Mouse (Mus musculus) forelimb bud, embryonic 11.5 days (tissue): ENCODE measurements around the gene Clec2g.
A peak's percentile ranks its signal among the peaks of the same experiment; 100 is the strongest.
"Not testable (repeated sequence)": the region's sequence is repeated elsewhere in the genome, so short reads cannot be mapped to it uniquely, and the experiment has no call there.

Source experiments
- DNase-seq: peaks from one replicate; pipeline ENCODE4 v3.0.0-alpha.2; 2012; ENCODE audit warnings: low read depth, low spot score

The Clec2g gene

DNA sequence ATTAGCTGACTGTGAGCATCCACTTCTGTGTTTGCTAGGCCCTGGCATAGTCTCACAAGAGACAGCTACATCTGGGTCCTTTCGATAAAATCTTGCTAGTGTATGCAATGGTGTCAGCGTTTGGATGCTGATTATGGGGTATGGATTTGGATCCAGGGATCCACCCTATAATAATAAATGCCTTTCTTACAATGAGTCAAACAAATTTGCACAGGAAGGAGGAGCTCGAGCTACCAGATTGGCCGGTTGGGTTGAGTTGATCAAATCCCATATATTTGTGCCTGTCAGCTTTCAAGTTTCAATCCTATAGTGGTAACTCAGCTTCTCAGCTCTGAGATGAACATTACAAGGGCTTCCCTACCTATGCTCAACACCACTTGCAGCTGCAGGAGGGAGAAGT, at the start of gene Clec2g:
TSS of gene Clec2g (plus strand) at position 301 of the 400 bp plus-strand sequence.
- not testable (repeated sequence) for DNase-seq

DNA sequence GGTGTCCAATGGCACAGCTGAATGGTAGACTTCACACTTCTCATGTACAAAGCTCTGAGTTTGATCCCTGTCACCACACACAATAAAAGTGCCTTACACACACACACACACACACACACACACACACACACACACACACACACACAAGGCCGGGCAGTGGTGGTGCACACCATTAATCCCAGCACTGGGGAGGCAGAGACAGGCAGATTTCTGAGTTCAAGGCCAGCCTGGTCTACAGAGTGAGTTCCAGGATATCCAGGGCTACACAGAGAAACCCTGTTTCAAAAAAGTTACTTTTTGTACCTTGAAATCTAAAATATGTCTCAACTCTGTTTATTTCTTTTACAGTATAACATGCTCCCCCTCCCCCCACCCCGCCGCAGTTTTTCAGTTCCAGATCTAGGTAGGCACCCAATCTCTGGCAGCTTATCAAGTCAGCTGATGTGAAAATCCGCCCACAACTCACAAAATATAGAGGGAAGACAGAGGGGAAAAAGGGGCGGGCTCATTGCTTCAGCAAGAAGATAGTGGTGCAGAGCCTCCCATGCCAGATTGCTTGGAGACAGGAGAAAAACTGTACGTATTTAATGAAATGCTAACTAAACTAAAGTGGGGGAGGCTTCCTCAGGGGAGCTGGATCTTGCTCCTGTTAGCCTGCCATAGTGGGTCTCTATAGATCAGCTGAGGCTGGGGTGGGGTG, 46.9 kb upstream of the Clec2g start, which contains the start of gene Clec2i:
TSS of gene Clec2i (plus strand) at position 498 of the 700 bp plus-strand sequence.
- DNase-seq, result not testable (repeated sequence)

DNA sequence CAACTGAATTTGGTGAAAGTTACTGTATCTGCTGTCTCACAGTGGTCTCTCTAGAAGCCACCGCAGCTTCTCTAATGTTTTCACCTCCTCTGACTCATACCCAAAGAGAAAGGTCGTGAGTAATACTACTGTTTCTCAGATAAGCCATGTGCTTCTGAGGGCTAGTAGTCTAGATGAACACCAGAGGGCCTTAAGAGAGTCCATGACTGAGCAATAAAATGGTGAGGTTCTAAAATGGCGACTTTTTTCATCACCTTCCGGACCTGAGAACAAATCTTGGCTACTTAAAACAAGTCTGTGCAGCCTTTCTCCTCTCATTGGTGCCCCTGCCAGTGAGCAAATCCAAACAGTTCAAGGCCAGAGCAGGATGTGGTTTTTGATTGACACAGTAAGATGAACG, 45.3 kb upstream of the Clec2g start:
- no peak for DNase-seq

DNA sequence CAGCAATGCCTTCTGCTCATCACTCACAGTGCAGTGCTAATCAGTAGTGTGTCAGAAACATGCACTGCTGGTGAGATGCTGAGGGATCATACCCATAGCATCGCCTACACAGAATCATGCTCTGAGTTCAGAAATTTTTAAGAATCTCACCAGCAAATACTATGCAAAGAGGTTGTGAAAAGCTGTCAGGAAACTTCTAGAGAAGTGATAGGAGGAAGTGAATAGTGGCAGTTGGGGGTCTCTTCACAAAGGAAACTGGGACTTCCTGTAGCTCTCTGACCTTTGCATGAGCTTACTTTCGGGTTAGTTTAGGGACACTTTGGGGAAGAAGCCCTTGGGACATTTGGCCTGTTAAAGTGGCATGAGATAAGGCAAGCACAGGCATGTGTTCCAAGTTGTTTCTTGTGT, 43.2 kb upstream of the Clec2g start, which contains the start of gene BC035044:
TSS of gene BC035044 (minus strand) at position 179 of the 408 bp plus-strand sequence.
- no peak for DNase-seq

DNA sequence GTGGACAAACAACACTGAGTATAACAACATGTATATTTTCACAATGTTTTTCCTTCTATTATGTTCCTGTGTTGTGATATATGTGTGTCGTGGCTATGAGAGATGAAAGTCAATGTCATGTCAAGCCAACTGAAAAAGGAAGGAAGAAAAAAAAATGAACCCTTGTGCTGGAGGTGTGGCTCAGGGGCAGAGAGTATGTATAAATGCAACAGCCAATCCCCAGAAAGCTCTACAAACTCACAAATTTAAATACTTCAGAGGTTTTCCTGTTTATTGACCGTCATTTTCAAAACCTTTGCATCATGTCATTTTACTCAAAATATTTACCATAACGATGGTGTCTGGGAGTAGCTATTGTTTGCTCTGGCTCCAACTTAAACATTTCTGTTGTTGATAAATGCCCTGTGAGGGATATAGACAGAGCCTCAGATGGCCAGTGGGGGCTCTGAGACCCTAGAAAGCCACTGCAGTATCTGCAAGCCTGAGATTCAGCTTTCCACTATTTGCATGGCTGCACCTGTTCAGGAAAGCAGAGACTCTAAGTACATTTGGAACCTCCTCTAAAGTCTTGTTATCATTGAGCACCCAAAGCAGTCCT, 38.7 kb upstream of the Clec2g start:
- no peak for DNase-seq

DNA sequence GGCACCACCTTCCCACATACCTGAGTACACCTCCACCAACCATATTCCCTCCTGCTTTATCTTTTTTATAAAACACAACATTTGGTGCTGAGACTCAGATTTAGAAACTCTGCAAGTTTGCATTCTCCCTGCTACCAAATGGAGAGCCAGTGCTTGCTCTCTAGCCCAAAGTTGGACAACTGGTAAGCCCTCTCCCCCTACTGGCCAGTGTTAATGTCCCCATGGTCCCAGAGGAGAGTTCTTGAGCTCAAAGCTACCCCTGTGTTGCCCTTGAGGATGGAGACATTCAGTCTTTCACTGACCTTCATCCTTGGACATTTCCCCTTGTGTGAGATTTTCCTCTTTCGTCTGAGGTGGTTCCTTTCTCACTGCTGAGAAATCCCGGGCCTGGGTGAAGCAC, 34.1 kb upstream of the Clec2g start:
- no peak for DNase-seq

DNA sequence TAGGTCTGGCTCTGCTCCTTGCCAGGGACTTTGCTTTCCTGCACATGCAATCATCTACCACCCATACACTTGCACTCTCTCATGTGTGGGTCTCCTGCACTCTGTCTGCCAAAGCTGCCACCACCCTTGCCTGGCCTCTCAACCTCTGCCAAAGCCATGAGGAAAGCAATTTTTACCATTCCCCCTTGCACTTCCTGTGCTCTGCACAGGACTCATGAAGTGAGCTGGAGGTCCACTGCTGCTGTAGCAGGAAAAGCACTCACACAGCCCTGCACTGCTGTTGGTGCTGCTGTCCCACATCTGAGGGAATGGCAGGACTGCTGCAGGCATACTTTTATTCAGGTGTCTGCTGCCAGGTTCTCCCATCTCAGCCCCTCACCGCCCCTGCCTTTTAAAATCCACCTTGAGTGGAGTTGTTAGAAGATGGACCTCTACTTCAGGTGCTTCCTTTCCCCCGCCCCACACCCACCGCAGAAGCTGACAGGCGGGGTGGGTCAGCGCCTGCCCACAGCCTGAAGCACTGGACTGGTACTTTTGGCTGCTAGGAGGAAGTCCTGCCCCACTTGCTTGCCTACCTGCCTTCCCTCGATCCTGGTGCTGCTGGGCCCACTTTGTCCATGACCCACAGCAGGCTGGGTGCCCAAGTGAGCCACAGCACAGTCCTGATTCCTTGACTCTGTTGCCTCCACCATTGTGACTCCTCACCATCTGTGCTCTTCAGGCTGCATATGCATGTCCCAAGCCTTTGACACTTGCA, 33.2 kb upstream of the Clec2g start:
- DNase-seq, result not testable (repeated sequence)

DNA sequence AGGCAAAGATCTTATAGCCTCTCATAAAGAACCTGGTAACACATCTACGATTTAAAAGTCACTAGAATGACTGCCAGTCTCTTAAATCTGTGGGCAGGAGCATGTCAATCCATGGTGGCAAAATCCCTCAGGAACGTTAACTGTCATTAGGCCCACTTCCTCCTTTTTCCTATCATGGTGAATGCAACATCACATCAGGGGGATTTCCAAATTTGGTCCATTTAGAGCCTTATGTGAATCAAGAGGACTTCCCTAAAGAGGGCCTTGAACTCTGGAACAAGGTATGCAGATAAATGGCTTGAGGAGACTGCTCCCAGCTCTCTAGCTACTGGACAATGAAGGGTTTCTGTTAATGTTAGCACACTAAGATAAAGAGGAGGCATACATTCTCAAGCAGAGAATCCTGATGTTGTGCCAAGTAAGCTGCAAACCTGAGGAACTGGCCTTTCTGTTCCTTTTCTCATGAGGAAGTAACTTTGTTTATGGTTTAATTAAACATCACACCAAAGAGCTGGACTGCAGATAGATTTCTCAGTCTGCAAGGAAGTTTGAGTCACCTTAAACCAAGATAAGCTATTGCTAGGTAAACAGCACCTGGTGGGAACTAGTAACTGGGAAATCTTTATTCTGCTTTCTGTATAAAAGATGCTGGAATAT, 20.5 kb upstream of the Clec2g start:
- DNase-seq, result no peak

DNA sequence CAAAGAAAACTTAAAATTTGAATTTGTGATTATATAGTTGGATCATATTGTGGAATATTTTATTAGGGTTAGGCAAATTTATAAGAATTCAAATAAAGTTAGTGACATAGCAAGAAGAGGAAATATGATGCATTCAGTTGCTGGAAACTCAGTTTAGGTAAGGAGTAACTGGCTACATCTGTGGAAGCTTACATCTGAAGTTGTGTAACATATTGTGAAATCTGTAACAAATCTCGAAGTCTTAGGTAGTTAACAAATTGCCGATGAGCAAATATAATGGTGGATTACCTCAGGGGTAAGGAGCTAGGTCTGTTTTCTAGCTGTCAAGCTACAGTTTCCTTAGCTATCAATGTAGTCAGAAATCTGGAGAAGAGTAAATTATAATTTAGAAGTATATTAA, 16.9 kb upstream of the Clec2g start:
- DNase-seq, result no peak

DNA sequence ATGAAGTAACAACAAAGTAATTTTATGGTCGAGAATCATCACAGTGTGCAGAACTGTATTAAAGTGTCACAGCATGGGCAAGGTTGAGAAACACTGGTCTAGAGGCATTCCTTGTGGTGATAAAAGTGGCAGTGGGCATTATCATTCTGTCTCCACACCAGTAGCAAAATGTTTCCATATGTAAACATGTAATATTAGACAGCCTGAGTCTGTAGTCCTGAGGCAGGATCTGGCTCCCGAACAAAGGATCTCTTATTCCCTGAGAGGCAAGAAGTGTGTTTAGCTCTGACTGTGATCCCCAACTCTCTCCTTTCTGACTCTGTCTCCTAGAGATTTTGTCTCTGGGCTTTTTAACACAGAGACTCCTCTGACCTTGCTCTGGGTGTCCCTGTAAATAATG, 1.1 kb upstream of the Clec2g start:
- DNase-seq, result peak; percentile 25

DNA sequence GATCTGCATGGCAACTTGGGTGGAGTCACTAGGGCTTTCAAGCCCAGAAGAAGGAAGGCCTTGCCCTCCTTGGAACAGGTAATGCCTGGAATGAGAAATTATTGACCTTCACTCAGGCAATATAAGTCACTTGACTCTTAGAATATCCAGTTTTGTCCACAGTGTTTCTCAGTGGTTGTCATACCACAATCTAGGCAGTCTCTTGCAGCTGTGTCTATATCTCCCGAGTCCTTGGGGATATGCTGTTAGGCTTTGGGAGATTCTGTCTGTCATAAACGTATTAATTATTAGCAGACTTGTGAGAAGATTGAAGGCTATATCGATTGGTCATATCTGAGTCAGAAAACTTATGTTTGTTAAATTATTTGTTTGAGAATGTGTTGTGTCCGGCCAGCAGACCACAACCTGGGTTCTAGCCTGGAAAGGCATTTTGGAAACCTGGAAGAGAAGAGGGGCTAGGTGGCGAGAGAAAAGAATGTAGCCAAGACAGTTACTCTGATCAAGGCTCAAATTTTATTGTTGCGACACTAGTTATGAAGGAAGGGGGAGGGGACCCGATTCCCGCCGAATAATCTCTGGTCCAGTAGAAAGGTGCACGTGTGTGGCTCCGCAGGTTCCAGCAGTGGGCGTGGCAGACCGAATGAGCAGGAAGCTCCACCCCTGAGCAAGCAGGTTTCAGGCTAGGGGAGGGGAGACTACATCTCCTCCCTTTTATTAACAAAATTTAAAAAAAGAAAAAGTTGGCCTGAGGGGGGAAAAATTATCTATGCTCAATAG, 1.9 kb downstream of the Clec2g start:
- DNase-seq, result not testable (repeated sequence)

DNA sequence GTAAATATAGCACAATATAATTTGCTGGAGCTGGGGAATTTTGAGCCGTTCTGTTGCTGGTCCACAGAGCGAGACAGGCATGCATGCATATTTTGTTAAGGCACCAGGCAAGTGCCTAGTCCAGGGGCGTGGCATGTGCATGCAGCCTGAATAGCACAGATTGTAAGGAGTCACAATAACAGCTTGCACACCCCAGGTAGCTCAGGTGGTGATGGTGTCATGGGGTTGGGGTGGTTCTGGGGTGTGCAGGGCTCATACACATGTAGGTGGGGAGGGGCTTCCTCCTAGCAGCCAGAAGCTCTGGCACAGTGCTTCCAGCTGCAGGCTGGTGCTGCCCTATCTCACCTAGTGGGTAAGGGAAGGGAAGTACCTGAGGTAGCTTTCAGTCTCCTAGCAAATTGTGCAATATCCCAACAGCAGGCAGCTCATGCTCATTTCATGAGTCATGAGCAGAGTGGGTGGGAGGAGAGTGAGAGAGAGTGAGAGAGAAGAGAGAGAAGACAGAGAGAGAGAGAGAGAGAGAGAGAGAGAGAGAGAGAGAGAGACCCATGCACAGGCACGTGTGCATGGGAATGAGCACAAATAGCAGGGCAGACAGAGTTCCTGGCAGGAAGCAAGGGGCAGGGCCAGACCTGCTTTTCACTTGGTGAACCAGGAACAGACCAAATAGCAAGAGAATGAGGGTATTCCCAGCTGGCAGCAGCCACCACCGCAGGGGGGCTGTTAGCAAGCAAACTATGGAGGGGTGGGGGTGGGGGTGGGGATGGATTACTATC, 7.7 kb downstream of the Clec2g start:
- DNase-seq, result no peak

DNA sequence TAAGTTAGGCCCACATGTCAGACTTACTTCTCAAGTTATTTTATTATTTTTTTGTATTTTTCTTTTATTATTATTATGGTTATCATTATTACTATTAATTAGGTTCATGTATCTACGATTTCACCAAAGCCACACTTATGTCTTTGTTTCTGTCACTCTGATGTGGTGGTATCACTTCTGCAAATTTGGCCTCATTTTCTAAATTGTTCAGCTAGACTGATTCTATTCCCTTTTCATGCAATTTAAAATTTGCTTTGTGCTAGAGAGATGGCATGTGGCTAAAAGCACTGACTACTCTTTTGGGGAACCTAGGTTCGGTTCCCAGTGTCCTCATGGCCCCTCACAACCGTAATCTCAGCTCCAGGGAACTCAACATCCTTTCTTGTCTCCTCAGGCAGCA, 11.4 kb downstream of the Clec2g start:
- no peak for DNase-seq

DNA sequence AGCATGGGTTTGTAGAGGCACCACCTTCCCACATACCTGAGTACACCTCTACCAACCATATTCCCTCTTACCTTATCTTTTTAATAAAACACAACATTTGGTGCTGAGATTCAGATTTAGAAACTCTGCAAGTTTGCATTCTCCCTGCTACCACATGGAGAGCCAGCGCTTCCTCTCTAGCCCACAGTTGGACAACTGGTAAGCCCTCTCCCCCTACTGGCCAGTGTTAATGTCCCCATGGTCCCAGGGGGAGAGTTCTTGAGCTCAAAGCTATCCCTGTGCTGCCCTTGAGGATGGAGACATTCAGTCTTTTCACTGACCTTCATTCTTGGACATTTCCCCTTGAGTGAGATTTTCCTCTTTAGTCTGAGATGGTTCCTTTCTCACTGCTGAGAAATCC, 26.9 kb downstream of the Clec2g start:
- DNase-seq, result no peak

DNA sequence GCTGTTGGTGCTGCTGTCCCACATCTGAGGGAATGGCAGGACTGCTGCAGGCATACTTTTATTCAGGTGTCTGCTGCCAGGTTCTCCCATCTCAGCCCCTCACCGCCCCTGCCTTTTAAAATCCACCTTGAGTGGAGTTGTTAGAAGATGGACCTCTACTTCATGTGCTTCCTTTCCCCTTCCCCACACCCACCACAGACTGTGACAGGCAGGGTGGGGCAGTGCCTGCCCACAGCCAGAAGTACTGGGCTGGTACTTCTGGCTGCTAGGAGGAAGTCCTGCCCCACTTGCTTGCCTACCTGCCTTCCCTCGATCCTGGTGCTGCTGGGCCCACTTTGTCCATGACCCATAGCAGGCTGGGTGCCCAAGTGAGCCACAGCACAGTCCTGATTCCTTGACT, 27.9 kb downstream of the Clec2g start:
- not testable (repeated sequence) for DNase-seq

DNA sequence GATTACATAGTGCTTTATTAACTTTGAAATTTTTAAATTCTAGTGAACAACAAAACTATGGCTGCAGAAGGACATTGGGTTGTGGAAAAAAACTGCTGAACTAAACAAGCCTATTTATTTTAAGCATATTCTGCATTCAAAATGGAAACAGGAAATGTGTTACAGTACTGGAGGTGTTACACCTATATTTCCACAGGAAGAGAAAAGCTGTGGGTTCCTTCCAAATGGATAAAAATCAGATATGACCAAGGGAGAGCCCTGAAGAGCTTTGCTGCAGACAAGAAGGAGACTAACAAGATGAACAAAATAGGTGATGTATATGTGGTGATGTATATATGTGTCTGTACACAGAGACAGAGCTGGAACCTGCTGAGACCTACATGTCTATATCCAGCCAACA, 30.3 kb downstream of the Clec2g start:
- no peak for DNase-seq

DNA sequence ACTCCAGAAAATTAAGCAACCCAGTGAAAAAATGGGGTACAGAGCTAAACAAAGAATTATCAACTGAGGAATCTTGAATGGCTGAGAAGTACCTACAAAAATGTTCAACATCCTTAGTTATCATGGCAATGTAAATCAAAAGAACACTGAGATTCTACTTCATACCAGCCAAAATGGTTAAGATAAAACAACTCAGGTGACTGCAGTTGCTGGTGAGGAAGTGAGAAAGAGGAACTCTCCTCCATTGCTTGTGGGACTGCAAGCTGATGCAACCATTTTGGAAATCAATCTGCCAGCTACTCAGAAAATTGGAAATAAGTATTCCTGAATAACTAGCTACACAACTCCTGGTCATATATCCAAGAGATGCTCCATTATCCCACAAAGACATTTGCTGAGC, 34.3 kb downstream of the Clec2g start:
- no peak for DNase-seq

DNA sequence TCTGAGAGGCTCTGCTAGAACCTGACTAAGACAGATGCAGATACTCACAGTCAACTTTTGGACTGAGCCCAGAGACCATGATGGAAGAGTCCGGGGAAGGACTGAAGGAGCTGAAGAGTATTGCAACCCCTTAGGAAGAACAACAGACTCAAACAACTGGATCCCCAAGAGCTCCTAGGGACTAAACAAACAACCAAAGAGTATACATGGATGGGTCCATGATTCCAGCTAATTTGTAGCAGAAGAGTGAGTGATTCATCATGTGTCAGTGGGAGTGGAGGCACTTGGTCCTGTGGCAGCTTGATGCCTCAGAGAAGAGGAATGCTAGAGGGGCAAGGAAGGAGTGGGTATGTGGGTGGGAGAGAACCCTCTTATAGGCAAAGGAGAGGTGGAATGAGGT, 35.6 kb downstream of the Clec2g start:
- no peak for DNase-seq

DNA sequence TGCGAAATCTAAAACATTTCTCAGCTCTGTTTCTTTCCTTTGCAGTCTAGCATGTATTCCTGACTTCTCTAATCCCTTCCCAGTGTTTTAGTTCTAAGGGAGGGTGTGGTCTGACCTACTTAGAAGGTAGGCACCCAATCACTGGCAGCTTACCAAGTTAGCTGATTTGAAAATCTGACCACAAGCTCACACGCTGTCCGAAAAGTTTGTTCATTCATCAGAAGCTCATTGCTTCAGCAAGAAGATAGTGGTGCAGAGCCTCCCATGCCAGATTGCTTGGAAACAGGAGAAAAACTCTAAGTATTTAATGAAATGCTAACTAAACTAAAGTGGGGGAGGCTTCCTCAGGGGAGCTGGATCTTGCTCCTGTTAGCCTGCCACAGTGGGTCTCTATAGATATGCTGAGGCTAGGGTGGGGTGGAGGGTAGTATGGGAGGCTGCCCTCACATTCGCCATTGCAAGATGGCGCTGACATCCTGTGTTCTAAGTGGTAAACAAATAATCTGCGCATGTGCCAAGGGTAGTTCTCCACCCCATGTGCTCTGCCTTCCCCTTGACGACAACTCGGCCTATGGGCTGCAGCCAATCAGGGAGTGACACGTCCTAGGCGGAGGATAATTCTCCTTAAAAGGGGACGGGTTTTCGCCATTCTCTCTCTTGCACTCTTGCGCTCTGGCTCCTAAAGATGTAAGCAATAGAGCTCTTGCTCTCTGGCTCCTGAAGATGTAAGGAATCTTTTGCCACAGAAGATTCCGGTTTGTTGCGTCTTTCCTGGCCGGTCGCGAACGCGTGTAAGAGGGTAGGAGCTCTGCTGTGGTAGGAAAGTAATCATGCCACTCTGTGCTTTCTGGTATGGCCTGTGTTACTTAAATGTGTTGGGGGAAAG, 36.6 kb downstream of the Clec2g start:
- DNase-seq, result not testable (repeated sequence)
